Mouse (Mus musculus): ENCODE results near the gene Mphosph9.

Mphosph9 gene

DNA sequence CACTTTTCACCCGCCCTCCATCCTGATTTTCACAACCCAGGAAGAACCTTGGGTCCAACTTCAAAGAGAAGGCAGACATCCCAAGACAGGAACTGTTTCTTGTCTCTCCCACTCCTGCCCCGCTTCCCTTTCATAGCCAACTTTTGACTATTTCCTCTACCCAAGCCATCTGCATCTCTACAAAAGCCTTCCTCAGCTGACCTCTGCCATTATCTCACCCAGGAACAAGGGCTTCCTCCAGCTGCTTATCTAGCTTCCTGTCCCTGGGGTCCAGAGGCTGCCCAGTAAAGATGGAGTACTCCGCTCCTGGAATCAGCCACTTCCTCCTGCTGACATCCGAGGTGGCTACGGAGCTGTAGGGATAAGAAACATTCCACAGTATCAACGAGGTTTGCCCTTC lies 61.0 kb downstream of the Mphosph9 start:
- DNase-seq (ENCODE audit: low spot score) = no peak

DNA sequence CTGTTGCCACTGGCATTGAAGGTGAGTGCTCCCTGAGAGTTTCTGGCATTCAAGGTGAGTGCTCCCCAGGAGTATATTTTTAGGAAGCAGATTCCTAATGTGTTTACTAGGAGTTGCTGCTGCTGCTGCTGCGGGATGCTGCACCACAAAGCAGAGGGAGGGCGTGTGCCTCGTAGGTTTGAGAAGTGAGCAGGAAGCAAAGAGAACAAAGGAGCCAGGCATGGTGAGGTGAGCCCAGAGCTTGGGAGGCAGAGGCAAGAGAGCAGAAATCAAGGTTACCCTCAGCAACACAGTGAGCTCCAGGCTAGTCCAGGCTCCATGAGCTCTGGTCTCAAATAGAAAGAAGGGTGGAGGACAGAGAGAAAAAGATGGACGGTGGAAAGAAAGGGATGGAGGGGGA lies 64.5 kb downstream of the Mphosph9 start:
- no peak for DNase-seq (ENCODE audit: low spot score)

DNA sequence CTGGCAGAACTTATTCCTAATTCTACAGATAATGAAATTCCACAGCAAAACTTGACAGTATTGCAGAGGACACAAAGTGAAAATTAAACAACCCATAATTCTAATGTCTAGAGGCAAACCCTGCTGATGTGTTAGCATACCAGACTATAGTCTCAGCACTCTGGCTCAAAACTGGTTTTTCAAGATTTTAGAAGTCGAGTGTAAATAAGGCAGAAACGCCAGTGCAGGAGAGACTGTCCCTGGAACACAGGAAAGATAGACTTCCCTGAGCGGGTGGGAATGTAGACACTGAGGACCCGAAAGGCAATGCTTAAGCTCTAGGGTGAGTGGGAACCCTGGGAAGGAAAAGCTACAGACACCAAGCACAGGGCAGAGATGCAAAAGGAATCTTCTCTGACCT lies 65.7 kb downstream of the Mphosph9 start:
- DNase-seq (ENCODE audit: low spot score) = no peak

DNA sequence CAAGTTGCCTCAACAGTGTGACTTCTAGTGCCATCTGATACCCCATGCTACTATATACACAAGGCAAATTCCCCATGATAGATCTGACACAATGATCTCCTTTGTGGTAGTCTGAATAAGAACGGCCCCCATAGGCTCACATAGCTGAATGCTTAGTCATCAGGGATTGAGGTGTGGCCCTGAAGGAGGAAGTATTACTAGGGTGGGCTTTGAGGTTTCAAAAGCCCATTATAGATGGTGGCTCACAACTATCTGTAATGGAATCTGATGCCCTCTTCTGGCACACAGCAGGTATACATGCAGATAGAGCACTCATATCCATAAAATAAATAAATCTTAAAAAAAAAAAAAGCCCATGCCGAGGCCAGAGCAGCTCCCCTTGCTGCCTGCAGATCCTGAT lies 68.6 kb downstream of the Mphosph9 start:
- peak; percentile 20 for DNase-seq (ENCODE audit: low spot score)

DNA sequence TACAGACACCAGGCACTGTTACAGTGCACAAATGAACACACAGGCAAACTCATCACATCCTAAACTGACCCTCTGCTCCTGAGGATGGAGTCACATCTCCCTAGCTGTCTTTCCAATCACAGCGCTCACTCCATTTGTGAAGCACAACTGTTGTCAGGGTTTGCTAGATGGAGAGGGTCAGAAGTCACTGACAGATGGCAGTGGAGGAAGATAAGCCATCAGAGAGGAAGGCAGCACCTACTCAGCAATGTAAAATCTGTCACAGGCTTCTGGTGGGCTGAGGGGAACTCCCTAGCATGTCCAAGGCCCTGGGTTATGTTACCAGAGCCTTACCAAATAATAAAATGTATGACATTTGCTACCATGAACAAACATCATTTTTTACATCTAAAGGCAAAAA lies 69.7 kb downstream of the Mphosph9 start:
- DNase-seq (ENCODE audit: low spot score) = no peak

DNA sequence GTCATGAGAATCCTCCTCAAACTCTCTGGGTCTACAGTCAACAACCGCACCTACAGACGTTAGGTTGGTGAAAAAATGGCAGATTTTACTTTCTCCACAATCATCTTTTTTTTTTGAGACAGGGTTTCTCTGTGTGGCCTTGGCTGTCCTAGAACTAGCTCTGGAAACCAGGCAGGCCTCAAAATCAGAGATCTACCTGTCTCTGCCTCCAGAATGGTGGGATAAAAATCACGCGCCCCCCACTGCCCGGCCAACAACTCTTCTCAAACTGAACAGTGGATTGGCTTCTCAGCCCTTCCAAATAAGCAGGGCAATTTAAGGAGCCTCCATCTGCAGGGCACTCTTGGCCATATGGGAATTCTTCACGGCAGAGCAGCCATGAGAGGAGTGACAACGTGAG lies 72.6 kb downstream of the Mphosph9 start:
- DNase-seq (ENCODE audit: low spot score) = no peak

DNA sequence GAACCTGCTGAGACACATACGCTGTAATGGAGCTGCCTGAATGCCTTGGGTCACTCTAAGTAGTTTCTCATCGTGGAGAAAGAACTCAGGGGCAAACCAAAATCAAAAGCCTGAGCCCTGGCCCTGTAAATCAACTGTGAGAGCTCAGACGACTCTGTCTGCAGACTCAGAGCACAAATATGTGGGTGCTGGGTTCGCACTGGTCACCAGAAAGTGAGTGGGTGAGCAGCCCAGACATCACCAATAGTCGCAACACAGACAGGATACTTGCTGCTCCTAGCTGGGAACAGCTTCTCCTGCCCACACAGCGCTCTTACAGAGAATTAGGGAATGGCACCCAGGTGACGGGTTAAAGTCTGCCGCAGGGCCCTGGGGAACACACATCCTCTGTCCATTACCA lies 74.2 kb downstream of the Mphosph9 start:
- DNase-seq (ENCODE audit: low spot score) = no peak

DNA sequence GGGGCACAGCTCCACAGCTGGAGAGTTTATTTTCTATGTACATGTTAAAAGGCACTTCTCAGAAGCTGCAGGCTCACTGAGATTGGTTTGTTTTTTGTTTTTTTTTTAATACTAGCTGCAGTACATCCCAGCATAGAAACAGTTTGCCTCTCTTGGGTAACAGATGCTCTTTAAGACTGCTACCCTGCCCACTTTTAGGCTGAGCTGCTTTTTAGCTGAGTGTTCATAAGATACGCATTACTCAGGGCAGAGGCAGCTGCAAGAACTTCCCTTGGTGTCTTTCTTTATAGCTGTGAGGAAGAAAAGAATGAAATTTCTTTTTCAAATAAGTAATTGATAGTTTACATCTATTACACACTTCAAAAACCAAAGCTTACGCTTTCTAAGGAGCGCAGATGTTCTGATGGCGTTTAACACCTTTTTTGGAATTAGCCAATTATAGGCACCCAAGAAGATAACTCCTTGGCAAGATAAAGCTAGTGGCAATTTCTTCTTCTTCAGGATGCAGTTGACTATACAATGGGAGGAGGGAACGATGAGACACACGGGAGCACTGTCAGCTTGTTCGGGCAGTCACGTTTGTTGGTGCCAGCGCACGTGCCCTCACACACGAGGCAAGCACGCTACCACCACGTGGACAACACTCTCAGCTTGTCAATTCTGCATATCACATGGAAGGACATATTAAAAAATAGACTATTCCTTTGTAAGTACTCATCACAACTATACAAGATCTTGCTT lies 75.0 kb downstream of the Mphosph9 start:
- no peak for DNase-seq (ENCODE audit: low spot score)

DNA sequence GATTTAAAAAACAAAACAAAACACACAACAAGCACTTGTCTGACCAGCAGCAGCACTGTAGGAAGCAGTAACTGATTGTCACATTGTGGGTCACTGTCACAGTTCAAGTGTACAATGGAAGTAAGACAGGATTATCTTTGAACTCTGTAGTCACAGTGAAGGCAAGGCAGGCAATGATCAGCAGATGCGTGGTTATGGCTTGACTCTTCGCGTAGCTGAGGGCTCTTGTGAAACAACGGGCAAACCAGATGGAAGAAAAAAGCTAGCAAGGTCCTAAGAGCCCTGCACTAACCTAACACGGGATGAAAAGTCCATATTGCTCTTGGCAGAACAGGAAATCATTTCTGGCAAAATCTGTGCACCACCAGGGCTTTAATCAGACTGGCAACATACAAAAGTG lies 76.7 kb downstream of the Mphosph9 start:
- no peak for DNase-seq (ENCODE audit: low spot score)

DNA sequence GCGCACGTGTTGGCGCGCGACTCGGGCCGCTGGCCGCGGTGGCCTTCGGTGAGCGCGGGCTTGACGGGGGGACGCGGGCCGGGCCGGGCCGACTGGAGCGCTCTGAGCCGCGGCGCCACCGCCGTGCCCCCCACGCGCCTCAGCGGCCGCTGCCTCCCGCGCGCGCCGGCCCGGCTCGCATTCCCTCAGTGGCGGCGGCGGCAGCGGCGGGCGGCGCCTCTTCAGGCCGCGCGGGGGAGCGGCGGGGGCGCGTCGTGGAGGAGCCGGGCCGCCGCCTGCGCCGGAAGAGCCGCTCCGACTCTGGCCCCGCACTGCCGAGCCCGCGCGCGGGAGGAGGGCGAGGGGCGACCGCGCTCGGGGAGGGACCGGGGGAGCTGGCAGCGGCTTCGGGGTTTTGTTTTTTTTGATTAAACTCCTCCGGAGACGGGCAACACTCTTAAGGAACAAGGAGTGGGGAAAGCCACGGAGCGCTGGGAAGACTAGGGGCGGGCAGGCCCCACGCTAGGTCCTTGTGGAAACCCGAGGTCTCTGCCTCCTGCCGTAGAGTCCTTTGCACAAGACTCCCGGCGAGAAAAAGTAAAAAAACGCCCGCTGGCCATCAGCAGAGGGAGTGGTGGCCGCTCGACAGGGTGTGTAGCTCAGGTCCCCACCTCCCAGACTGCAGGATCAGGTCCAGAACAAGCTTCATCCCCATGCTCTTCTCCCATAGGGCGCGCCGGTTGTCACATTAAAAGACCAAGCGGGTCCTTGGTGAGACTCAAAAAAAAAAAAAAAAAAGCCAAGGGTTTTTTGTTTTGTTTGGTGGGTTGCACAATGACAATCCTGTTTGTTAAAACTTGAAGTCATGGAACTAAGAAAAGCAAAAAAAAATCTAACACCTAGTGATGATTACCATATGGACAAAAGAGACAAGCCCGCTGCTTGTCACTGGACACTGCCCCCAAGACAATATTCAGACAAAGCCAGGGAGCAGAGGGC lies 77.9 kb downstream of the Mphosph9 start, which contains the start of gene Pitpnm2:
Gene Pitpnm2, minus strand, starts transcription at position 147 of the 978 bp plus-strand sequence.
- DNase-seq (ENCODE audit: low spot score) = peak; percentile 55

DNA sequence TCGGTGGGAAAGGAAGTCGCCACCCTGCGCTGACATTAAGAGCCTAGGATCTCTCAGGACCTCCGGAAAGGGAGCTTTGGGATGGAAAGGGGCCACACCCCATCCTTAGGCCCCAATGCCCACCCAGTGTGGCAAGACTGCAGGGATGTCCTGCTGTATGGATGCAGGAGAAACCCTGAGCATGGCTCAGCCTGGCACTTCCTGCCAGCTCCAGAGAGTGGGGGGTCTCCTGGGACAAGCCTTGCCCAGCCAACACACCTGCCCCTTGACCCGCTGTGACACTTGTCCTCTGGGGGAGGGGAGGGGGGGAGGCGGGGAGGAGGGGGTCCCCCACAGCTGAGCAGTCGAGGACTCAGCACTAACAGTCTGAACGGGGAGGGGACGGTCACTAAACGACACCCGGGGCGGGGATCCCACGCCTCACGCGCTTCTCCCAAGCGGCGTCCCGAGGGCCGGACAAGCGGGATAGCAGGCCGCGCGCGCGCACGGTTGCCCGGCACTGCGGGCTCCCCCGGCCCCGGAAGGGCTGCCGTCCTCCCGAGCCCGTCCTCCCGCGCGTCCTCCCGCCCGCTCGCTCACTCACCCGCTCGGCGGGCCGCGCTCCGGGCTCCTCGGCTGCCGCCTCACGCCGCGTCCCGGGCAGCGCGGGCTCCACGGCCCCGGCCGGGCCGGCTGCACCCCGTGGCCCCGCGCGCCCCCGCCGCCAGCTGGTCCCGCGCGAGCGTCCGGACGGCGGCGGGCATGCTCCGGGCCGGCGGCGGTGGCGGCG lies 78.7 kb downstream of the Mphosph9 start:
- peak; percentile 36 for DNase-seq (ENCODE audit: low spot score)

DNA sequence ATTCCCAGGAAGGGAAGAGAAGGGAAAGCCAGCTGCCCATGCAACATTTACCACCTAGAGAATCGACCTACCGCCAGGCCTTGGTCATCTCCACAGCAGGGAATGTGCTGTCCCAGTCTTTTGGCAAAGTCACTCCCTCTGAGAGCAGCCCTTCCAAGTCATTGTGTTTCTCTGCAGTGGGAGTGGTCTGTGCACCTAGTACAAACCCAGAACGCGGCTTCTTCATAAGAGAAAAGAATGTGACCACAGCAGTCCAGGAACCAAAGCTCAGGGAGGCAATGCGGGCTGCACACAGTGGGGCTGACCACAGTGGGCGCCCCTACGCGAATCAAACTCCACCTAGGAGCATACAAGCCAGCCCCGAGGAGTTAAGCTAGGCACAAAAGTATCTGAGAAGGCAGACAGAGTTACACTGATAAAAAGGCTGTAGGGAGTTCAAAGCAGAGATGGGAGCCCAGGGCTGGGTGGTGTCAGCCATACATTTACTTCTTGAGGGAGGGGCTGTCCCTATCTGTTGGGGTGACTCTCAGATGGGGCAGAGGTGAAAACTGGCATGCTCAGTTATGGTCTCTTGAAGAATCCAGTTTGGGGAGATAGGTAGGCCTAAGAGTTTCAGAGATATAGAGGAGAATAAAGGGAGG lies 79.7 kb downstream of the Mphosph9 start:
- DNase-seq (ENCODE audit: low spot score) = no peak

DNA sequence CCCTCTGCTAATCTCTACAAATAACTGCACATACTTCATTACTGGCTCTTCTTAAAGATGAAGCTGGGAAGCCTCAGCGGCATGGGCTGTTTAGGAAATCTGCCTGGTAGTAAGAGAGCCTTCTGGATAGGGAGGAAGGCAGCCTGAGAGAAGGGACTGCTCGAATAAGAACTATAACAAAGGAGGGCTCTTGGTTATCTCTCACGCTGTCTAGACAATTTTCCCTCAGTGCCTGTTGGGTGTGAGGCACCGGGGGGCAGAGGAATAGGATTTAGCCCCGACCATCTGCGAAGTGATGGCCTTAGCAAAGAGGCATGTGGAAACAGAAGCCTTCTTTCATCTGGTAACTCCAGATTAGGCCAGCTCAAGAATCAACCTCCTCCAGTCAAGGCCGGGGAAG lies 80.5 kb downstream of the Mphosph9 start:
- DNase-seq (ENCODE audit: low spot score) = no peak

DNA sequence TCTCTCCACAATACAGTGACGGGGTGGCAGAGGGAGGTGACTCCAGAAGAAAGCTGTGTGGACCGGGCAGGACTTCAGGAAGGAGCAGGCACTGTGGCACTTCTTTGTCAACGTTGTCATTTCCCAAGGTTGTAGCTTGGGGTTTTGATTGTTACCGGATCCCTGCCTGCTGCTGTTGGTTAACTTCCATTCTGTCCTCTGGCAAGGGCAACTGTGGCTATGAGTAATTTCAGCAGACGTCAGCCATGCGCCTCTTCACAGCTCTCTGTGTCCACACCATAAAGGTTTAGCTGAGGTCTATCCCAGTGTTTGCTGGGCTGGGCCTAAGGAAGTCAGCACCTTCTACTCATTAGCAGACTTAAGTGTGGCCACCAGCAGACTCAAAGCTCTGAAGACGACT lies 82.9 kb downstream of the Mphosph9 start:
- DNase-seq (ENCODE audit: low spot score) = no peak

DNA sequence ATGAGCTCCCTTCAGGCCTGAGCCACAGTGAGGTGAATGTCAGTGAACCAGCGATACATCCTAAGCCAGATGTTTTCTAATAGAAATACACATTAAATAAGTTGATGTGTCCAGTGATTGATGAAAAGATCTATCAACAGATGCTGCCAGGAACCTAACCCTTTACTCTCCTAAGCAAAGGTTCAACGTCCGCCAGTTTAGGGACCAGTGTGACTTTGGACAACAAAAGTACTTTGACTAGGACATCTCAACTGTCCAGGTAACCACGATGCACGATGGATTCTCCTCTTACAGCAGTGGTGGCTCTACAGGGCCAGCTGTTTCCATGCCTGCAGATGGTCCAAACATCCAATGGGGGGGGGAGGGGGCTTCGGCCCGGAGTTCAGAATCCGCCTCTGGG lies 83.3 kb downstream of the Mphosph9 start:
- no peak for DNase-seq (ENCODE audit: low spot score)

DNA sequence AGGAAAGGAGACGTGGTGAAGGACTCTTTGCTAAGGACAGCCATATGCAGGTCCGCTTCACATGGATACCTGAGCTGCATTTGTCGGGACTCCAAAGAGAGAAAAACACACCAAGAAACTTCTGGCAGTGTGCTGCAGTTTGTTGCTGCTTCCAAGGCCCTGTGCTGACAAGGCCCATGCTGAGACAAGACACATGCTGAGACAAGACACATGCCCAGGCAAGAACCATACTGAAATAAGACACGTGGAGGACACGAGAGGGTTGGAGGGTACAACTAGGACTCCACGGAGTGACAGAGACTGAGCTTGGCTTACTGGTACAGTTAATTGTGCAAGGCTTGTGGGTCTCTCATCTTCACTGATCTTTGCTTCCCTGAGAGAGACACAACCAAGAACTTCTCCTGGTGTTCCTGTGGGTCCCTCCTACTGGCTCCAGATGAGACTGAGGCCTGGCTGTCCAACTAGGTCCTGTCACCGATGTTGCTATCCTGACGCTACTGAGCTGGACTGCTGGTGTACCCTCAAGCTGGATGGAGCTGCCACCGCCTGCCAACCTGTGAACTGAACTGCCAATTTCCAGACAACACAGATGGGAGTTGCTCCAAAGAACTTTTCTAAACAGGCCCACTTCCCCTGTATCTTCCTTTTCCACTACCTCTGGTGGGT lies 84.4 kb downstream of the Mphosph9 start:
- no peak for DNase-seq (ENCODE audit: low spot score)

DNA sequence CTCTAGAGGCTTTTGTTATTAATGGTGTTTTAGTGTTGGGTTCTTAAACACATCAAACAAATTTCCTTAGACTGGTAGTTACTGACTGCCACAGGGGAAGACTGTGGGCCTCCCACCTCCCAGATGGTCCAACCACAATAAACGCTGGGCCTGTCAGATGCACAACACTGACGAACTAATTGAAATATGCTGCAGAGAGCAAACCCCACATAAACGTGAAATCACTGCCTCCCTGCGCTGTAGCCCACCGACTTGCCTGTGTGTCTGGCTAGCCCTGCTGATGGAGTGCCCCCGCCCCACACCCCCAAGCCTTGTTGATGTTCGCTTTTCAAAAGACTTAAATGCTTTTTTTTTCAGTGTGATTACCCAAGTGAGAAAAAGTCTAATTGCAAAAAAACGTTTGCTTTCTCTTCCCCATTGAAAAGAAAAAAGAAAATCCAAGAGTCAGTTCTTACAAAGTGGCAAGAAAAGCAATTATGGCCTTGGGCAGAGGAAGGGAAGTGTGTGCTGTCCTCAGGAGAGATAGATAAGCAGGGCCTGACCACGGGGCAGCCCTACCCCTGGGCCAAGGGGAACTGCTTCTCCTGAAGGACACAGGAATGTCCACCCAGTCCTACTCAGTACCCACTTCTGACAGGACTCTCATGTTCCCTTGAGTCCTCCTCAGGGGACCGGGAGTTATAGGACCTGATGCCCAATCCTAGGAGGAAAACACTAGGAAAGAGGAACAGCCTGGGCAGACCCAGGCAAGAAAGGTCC lies 85.9 kb downstream of the Mphosph9 start:
- no peak for DNase-seq (ENCODE audit: low spot score)

DNA sequence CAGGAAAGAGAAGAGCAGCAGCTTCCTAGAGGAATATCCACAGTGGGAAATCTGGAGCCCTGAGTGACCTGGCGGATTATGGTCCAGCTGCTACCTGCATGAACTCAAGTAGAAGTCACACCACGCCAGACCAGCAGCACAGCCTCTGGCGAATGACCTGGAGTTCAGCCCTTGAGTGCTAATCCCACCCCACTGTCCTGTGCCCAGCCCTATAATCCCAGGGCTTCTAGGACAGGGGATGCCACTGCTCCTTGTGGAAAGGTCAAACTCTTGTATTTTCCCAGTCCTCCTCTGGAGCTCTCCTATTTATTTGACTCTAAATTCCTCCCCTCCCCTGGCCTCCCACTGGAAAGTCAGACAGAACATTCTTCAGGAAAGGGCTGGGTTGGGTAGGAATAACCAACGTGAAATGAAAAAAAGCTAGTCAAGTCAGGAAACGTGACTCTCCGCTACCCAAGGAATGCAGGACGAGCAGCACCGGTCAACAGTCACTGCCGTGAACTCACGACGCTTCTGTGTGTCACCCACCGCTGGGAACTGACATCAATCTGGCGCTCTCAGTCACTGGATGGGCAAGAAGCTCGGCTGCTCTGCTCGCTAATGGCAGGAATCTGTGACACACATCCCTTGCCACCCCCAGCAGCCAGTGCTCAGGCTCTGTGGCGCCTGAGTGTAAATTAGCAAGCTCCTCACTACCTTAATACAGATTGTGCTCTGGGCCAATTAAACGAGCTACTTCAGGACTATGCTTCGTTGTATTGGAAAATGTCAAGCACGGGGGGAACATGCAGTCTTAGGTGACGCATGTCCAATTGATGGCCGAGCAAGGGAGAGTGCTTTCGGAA lies 86.7 kb downstream of the Mphosph9 start:
- no peak for DNase-seq (ENCODE audit: low spot score)

DNA sequence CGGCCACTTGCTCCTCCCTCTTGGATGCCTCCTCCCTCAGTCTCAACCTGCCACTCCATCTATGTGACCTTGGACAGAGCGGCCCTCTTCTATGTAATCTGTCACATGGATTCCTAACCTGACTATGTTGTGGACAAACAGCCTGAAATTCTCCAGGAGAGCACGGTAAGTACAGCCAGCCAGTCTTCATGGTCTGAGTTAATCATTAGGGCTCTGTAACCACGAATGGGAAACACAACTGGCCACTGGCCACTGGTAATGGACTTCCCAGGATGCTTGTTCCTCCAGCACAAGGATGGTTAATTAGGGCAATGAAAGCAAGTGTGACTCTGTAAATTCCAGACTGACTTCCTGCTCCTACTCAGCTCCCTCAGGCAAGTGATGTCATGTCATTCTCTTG lies 91.6 kb downstream of the Mphosph9 start:
- no peak for DNase-seq (ENCODE audit: low spot score)

DNA sequence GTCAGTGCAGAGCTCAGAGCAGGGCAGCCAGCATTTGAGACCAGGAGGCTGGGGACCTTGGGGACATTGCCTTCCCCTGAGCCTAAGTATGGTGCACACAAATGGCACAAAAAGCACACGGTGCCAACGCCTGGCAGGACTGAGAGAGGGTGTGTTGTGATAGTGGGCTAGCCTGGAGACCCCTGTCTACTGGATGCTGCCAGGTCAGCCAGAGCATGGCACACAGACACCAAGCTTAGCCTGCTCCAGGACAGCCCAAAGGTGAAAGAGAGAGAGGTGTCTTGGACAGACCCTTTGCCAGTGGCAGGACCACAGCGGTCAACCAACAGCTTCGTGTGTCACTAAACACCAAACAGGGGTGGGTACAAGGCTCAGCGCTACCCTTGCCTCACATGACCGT lies 93.0 kb downstream of the Mphosph9 start:
- no peak for DNase-seq (ENCODE audit: low spot score)

Measured in T-cell, adult 2 months (primary cell).